Mouse (Mus musculus) ovary, postnatal 36 days (tissue): ENCODE results near the gene Cyp2d22.
"Not testable (repeated sequence)": the region's sequence is repeated elsewhere in the genome, so short reads cannot be mapped to it uniquely, and the experiment has no call there.

Experiments used
- DNase-seq: peaks from one replicate; pipeline ENCODE4 v3.0.0; 2022; ENCODE audit warnings: low spot score, mixed read lengths

Gene Cyp2d22

DNA sequence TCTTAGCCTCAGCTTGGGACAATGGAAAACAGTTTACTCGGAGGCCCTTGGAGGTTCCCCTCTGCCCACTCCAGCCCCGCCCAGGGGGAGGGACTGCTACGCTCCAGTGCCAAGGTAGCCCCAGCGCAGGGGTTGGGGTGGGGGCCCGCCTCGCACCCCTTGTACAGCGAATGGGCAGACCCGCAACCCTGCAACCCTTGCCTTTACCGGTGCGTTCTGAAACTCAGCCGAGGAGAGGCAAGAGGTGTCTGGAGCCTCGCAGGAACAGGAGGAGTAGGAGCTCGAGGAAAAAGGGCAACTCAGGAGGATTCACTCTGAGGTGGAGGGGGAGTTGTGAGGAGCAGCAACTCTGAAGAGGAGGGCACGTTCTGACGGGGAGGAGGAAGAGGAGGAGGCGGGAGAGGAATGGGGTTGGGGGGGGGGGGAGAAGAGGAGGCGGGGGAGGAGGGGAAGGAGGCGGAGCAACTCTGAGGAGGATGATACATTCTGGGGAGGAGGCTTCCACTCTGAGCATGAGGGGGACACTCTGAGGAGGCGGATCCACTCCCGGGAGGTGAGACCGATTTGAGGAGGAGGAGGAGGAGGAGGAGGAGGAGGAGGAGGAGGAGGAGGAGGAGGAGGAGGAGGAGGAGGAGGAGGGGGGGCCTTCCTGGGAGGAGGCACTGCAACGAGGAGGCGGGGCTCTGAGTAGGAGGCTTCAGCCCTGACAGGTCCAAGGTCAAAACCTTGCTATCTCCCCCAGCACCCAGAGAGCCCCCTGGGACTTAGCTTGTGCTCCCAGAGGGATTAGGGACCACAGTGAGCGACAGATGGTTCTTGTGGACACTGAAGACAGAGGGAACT is at the start of gene Cyp2d22:
Gene Cyp2d22 (minus strand): TSS at position 390 of the 843 bp plus-strand sequence.
- peak; percentile 65 for DNase-seq

DNA sequence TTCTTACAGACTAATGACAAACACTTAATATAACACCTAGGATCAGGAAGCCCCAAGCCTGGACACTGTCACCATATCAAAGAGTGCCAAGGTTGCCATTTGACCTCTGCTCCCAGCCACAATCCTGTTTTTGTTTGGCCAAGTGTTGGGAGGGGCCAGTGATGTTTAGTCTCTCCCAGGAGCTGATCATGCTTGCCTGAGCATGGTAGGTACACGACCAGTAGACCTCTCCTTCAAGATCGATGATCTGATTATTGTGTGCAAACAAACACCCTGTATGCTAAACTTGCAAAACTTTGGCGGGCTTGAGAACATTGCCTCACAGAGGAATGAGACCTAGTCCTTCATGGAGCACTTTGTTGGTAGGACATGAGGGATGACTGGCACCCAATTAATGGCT is 43.4 kb upstream of the Cyp2d22 start:
- no peak for DNase-seq

DNA sequence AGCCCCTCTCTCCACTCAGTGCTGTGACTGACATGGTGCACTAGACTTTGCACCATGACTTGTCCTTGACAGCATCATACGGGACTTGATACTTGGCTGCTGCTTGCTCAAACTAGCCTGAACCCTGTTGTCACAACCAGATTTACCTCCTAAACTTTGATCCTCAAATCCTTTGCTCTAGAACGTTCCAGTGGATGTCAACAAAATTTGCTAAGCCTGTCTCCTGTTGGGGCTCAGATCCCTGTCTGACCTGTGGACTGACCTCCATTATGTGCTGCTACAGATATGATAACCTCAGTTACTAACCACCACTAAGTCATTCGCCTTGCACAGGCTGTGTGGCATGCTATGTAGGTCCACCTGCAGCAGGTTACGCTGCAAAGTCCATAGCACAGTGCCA is 42.9 kb upstream of the Cyp2d22 start:
- no peak for DNase-seq

DNA sequence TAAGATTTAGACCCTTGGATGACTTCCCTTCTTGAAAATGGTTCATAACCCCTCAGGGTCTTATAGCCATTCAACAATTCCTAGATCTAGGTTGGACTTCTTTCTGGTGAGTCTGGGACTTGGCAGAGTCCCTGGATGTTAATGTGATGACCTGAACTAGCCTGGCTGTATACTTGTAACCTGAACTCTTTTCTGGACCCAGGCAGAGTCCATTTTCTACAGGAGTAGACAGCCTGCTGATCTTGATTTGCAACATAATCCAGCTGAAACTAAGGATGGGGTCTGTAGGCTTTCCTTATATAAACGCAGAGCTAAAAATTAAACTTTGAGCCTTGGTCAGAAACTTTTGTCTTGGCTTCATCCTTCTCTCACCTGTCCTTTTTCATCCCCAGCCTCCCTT is 38.6 kb upstream of the Cyp2d22 start:
- no peak for DNase-seq

DNA sequence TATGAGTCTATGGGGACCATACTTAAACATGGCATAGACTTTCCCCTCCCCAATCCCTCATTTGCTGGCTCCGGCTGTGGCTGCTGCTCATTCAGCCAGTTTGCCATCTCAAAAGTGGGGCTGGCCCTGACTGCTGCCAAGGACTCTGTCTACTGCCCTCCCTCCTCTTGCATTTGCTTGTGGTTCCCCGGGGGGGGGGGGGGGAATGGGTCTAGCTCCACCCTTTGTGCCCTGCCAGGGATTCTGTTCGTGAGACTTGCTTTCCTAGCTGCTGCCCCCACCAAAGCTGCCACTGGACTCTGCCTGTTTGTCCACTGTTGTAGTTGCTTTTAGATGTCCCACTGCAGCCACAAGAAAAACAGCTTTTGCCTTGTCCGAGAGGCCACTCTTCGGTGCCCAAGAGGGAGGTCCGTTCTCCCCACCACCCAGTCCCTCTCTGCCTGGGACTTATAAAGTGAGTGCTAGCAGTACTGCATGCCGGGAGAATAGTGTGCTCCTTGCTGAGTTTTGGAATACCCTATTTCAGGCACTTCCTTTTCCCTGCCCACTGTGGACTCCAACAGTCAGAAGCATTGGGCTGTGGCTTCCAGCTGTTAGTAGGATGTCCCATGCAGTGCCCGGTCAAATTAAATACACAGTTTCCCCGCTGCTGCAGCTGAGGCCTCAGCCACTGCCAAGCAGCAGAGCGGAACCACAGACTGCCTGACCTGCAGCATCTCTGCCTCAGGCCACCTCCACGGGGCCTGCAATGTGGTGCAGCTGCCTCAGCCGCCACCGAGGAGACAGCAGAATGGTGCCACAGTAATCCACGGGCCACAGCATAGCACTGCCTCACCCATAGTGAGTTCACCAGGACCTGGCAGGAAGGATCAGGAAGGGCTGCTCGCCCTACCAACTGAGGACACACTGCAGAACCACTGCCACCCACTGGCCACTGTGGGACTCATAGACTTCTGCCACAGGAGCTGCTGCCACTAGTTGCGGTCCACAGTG is 37.0 kb upstream of the Cyp2d22 start:
- peak; percentile 84 for DNase-seq

DNA sequence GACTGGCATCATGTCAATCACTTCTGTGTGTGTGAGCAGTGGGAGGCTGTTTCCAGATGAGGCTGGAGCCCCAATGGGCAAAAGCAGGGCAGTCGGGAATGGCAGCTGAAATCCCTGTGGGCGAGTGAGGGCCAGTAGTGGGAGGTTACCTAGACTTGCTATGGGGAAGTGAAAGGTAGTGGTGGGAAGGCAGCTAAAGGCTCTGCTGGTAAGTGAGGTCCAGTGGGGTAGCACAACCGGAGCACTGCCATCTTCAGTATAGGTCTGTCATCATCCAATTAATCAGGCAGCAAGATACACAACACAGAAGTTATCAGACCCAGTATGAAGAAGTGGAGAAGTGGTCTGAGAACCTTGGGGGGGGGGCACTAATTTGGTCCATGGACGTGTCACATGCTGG is 27.5 kb upstream of the Cyp2d22 start:
- DNase-seq = no peak

DNA sequence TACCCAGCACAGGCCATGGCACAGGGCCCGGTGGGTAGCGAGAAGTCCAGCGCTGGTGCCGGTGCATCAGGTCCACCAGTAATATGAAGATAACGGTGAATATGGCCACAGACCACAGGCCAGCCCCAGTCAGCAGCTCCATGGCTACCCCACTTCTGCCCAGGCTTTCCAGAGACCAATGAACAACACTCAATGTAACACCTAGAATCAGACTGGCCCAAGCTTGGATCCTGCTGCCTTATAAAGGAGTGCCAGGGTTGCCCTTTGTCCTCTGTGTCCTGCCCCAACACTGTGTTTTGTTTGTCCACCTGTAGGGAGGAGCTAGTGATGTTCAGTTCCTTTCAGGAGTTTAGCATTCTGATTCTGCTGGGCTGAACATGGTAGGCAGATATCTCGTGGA is 26.9 kb upstream of the Cyp2d22 start, which contains the start of gene Cyp2d10:
Gene Cyp2d10 (minus strand): TSS at position 215 of the 400 bp plus-strand sequence.
- no peak for DNase-seq

DNA sequence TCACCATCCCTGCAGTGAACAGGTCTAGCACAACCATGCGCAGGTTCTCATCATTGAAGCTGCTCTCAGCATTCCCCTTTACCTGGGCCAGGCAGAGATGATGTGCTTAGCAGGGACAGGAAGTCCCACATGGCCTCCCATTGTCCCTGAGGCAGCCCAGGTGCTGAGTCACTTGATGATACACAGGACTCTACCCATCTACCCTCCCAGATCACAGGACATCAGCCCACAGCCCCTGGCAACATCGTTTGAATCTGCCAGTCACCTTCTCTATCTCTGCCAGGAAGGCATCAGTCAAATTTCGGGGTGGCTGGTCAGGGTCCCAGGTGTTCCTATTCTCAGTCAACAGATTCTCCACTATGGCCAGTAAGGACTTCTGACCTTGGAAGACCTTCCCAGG is 24.1 kb upstream of the Cyp2d22 start:
- DNase-seq = no peak

DNA sequence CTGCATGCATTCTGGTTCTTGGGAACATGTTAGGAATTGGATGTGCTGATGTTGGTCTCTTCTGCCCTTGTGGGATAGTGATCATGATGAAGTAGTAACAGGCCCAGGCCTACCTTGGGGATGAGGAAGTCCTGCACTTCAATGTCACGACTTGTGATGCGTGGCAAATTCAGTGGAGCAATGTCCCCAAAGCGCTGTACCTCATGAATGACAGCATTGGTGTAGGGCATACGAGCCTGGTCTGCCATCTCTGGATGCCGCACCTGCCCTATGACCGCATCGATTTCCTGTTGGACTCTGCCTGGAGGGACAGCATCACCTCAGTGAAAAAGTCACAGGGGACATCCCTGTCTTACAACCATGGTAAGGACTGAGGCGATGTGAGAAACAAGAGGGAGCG is 23.5 kb upstream of the Cyp2d22 start:
- no peak for DNase-seq

DNA sequence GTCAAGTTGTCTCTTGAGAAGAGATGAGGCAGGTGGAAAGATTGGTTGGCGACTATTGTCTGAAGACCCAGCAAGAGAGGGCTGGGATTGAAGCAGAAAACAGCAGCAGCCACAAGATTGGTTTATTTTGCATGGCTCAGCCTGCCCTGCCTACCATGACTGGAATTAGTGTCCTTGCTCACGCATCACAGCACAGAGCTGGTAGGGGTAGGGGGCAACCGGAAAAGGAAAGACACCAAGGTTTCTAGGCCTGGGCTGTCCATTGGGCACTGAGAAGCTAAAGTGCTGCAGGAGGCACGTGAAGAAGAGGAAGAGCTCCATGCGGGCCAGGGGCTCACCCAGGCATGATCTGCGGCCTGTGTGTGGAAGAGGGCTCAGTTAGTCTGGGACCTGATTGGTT is 22.7 kb upstream of the Cyp2d22 start:
- no peak for DNase-seq

DNA sequence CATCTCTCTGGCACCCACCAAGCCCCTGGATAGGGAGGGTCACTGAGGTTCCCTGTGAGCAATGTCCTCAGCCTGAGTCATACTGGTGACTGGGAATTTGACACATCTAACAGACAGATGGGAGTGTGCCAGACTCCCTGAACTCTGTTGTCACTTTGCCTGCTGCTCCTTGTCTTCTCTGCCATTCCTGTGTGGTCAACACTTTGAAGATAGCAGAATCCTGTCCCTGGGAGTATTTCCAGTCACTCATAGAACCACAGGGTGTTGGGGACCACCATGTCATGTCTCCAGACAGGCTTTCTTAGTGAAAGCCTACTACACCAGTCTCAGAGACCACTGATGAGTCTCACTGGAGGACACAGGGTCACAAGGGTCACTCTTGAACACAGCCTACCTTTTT is 22.0 kb upstream of the Cyp2d22 start:
- DNase-seq = no peak

DNA sequence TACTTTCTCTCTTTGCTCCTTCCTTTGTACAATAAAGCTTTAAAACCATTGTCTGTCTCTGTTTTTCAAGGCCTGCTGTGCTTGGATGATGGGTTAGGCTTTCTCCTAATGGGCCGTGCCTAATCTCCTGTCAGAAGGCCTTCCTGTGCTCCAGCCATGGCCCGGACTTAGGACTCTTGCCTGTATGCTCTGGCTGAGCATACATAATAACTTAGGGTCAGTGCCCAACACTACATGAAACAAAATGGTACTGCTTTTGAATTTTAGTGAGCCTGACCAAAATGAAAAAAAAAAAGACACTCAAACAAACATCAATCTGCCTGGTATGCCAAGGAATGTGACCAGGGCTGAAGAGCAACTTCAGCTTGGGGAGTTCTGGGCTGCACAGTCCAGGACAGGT is 21.5 kb upstream of the Cyp2d22 start:
- DNase-seq = no peak

DNA sequence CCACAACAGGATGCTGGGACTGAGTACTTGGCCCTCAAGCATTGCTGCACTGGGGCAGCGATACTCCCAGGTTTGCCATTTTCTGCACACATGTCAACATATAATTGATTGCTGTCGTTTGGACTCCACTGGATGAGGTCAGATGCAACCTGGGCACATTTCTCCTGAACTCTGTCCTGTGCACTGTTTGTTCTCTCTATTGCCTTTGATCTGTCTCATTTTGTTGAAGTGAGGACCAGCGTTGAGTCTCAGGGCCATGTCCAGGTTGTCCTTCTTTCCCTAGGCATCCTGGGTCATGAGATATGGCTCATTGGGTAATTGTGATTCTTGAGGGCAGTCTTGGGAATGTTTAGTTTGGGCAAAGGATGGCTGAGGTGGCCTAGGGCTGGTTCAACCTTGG is 15.9 kb upstream of the Cyp2d22 start:
- DNase-seq = not testable (repeated sequence)

DNA sequence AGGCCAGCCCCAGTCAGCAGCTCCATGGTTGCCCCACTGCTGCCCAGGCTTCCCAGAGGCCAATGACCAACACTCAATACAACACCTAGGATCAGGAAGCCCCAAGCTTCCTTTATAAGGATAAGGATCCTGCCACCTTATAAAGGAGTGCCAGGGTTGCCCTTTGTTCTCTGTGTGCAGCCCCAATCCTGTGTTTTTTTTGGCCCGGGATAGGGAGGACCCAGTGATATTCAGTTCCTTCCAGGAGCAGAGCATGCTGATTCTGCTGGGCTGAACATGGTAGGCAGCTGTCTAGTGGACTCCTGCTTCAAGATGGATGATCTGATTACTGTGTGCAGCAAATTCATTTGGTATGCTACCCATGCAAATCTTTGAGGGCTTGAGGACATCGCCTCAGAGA is 13.9 kb upstream of the Cyp2d22 start, which contains the start of gene Cyp2d11:
Gene Cyp2d11 (minus strand): TSS at position 101 of the 400 bp plus-strand sequence.
- not testable (repeated sequence) for DNase-seq

DNA sequence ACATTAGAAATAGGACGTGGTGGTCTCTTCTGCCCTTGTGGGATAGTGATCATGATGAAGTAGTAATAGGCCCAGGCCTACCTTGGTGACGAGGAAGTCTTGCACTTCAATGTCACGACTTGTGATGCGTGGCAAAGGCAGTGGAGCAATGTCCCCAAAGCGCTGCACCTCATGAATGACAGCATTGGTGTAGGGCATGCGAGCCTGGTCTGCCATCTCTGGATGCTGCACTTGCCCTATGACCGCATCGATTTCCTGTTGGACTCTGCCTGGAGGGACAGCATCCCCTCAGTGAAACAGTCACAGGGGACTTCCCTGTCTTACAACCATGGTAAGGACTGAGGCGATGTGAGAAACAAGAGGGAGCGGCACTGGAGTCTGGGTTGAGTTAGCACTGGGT is 9.9 kb upstream of the Cyp2d22 start:
- DNase-seq = not testable (repeated sequence)

DNA sequence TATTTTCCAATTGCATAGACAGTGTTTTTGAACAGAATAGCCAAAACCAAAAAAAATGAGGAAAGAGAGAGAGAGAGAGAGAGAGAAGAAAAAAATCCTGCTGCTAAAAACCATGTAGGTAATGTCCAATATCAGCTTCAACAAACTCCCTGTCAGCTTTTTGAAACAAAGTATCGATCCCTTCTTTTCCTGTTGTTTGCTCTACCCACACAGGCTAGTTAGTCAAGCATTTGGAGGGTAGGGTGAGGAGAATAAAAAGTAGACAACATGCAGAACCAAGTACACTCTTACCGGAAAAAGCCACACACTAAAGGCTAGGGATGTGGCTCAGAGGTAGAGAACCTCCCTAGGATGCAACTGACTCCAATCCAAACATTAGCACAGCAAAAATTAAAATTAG is 5.7 kb upstream of the Cyp2d22 start:
- DNase-seq = no peak

DNA sequence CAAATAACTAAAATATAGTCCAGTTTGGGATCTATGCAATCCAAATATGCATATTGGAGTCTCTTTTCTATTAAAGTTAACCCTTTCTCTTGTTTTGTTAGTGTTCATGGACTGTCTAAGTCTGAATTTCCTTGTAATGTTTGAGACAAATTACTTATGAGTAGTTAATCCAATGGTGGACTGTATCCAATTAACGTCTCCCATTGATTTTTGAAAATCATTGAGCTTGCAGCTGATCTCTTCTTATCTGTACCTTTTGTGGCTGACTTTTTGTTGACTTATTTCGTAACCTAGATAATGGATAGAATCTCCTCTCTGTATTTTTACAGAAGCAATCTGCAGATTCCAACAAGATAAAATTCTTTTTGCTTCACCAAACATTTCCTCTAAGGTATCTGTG is 2.4 kb upstream of the Cyp2d22 start:
- no peak for DNase-seq

DNA sequence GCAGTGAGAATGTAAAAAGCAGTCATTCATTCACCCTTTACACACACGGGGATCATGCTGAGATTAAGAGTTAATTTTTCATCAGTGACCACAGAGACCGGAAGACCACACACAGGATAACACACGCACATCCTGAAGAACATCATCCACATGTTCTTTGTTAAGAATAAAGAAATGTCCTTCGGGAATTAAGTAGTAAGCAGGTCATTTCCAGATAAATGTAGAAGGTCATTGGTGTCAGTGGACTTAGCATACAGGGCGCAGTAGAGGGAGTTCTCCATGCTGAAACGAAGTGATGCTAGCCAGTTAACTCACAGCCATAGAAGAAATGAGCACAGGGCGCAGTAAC is 628 bp upstream of the Cyp2d22 start:
- DNase-seq = no peak

DNA sequence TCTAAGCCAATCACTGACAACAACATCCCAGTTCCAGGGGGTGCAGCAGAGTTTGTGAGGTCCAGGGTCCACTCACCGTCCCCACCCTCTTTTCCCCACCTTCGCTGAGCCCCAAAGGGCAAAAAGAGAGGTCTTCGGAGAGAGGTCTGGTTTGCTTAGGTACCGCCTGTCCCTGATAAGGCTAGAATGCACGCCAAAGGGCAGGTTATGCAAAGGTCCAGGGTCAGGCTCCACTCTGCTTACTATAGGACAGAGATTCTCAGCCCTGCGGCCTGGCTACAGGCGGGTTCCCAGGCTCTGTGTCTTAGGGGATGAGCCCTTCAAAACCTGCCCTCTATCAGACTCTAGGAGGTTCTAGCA is 569 bp downstream of the Cyp2d22 start:
- no peak for DNase-seq

DNA sequence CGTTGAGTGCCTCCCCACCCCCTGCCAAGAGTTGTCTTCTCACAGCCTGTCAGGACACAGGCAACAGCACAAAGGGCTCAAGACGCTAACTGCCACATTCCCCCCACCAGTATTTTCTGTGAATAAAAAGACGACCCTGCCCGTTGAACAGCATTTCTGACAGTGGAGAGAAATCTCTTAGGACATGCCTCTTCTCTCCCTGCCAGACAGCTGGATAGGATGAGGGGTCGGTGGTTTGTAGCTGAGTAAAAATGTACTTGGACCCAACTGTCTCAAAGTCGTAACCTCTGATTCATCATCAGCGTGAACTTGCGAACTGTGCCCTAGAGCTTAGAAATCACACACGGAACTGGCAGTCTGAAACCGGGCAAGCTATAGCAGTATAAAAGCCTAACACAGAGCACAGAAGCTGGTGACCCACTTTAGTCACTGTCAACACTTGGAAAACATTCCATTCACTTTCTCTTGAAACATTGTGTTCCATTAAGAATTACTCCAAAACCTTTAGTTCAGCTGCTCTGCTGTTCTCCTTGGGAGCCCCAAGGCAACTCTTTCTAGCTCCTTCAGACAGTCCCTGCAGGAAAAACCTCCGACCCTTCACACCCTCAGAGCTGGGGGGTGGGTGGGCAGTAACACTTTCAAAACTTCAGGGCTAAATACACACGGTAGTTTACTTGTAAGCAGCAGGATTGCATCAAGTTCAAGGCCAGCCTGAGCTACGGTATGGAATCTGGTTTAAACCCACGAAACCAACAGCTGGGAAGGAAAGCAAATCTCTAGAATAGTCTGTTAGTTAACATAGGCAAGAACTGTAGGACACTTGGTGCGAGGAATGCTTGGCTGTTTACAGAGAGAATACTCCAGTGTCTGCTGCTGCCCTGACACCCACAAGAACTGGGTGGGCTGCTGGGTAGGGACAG is 1.5 kb downstream of the Cyp2d22 start:
- no peak for DNase-seq

DNA sequence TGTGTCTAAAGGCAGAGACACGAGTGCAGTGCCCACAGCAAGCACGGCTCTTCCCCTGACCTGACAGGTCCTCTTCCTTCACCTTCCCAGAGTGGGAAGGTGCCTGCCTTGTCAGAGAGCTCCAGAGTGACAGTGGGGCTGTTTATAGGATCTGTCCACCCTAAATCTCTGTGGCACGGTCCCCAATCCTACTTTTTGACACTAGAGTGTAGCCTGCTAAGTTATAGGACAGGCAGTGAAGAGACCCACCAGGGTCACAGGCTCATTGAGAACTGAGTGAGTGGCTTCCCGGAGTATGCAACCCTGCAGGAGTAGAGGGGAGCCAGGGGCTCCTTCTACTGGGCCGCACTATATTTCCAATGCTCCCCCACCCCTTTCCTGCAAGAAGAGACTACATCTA is 2.4 kb downstream of the Cyp2d22 start:
- DNase-seq = no peak
